Mouse (Mus musculus) hematopoietic stem cell, adult 5-6 weeks (primary cell): Measurements from ENCODE around the gene Cfap52. TPM values are rescaled to one million over a fixed set of nuclear protein-coding genes. Genes with fewer than 3 reads are reported as not detected.

Experiments used
- ATAC-seq, 2 experiments: fragments of 125-278 bp in 1 of 2; replicated peaks in 1 of 2; 2 replicates each; pipeline ENCODE4 v1.8.0; 2016 to 2017; ENCODE audit warnings: inconsistent platforms in 2 of 2, mild to moderate bottlenecking in 2 of 2, moderate number of reproducible peaks in 2 of 2, low read depth in 1 of 2, moderate TSS enrichment in 1 of 2; ENCODE audit not compliant: low FRiP score in 2 of 2, poor library complexity in 2 of 2, severe bottlenecking in 2 of 2, insufficient read depth in 1 of 2, low TSS enrichment in 1 of 2
- total RNA-seq: library from RNA; stranded (forward); fragments of 172-1452, 232-1000 nt; gene quantifications from 2 replicates; pipeline ENCODE4 v1.2.3, GENCODE M21; 2017

Cfap52 gene
- total RNA-seq, 1 experiment from 2014 or later: not detected

GRCm38 (mm10) chr11:67953604-67954003, 11.8 kb downstream of the Cfap52 start:
- ATAC-seq: no peak

- ATAC-seq: peak in 1 of 2 experiments; percentile 46; a peak in 2 of 4 replicates
Observed at GRCm38 (mm10) chr11:67949475-67949874, 16.0 kb downstream of the Cfap52 start.

DNA sequence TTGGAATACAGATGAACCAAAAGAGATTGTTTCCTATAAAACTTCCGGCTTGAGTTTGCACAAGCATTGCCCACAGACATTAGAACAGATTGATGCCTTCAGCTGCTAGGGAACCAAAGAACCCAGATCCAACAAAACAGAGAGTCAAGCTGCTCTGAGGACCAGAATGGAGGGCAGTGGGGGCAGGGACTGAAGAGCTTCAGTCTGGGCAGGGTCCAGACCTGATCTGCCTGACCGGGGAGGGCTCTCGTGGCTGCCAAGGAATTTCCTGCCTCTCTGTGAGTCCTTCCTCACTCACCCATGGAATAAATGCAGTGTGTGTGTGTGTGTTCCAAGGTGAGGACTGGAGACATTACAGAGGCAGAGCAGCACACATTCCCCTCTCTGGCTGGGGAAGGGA, 17.2 kb downstream of the Cfap52 start:
- ATAC-seq: no peak

DNA sequence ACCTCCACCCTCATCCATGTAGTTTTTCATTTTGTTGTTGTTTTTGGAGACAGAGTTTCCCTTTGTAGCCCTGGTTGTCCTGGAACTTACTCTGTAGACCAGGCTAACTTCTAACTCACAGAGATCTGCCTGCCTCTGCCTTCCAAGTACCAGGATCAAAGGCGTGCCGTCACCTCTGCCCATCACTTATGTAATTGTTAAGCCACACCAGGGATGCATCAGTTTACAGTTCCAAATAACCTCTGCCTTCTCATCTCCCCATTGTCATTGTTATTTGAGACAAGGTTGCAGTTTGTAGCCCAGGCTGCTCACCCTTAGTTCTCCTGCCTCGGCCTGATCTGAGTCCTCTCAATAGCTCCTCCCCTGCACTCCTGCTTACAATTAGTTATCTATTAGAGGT, 33.3 kb downstream of the Cfap52 start:
- ATAC-seq: no peak

DNA sequence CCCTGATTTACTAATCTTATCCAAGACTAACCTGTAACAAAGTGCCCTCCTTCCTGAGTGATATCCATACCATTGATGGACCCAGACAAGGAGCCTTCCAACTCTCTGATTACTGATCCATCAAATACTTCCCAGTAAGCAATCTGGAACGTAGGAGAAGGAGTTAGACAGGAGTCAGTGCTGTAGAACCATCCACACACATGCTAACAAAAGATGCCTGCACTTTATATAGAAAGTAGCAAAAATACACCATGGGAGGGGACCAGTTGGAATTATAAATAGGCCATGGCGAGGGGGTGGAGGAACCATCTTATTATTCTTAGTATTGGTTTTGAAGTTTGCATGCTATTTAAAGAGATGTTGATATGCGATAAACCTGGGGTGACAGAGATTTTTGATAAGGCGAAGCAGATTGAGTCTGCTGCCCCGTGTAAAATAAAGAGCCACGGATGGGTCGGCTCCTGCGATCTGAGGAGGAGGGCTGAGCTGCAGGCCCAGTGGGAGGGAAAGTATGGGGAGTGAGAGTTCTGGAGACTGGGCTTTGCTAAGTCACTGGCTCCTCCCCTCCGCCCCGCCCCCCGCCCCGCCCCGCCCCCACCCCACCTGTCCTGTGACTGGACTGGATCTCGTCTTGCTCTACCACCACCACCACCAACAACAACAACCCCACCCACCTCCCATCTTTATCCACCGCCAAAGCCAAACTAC, 38.9 kb downstream of the Cfap52 start:
- ATAC-seq: no peak

DNA sequence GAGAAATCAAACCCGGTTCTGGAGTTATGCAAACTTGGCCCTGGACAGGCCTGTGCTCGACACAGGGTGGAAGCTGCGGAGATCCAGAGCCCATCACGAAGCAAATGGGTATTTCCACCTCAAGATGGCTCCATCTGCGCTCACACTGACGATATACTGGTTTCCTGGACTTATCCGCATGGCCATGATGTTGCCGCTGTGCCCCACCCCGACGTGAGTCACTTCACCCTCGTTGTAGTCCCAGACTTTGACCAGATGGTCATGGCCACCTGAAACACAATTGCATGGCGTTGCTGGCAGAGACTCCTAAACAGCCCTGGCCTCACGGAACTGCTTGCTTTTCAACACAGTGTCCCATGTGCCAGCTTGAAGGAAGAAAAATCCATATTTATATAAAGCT, 40.5 kb downstream of the Cfap52 start:
- ATAC-seq: no peak

DNA sequence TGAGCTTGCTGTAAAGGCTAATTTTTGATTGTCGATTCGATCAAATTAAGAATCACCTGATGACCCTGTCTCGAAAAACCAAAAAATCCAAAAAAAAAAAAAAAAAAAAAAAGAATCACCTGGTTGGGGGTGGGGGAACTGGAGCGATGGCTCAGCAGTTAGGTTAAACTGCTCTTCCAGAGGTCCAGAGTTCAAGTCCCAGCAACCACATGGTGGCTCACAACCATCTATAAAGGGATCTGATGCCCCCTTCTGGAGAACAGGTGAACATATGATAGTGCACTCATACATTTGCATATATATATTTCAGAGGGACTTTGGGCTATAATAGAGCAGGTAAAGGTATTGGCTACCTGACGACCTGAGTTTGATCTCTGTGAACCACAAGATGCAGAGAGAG, 41.7 kb downstream of the Cfap52 start:
- no peak for ATAC-seq

DNA sequence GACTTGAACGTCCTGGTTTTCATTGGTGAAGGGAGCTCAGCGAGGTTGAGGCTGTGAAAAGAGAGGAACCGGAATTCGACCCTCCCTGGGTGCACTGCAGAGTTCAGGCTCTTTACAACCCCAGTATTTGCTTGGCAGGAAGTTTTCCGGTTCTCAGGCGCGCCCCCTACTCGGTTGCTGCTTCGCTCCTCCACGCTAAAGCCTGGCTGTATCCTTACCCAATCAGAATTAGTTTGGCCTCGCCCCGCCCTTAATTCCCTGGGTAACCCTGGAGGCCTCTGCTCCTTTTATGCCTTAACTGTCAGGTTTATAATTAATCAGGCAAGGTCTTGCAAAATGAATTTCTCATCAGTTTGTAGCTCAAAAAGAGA, 42.7 kb downstream of the Cfap52 start:
- peak; percentile 83 for ATAC-seq

DNA sequence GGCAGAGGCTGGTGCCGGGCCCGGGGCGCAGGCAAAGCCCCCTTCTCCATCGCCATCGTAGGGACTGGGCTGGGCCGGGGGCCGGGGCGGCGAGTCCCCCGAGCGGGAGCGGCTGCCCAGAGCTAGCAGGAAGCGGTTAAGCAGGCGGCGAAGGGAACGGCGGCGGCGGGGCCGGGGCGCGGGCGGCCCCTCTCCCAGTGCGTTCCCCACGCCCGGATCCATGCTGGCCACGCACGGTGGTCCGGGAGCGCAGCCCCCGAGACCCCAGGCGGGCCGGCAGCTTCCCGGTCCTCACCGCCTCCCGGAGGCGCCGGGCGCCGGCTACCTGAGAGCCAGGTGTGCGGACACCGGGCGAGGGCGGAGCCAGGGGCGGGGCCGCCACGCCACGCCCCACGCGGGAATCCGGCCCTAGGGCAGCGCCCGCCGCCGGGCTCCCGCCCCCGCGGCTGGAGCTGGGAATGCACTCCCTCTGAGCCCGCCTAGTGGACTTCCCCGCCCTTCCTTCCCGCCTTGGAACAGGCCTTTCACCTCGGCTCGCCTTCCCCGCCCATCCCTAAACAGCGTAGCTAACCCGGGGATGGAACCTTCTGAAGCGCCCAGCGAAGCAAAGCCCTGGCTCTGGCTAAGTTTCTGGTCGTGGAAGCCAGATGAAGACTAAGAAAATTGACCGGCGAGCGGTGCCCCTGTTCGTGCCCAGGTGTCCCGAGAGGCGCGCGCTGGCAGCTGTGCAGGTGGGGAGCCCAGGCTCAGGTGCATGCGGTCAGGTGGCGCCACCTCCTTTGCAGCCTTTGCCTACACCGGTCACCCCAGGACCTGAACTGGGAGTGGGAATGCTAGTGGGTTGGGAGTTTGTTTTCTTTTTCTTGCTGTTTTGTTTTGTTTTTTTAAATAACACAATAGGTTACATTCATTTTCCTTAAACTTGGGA, 43.4 kb downstream of the Cfap52 start, which contains the start of gene Usp43:
Usp43 (minus strand) TSS at position 327 of the 928 bp plus-strand sequence.
- no peak for ATAC-seq

- ATAC-seq: peak in 1 of 2 experiments; percentile 9; a peak in 1 of 4 replicates
Observed at GRCm38 (mm10) chr11:67921091-67921826, 44.2 kb downstream of the Cfap52 start.

DNA sequence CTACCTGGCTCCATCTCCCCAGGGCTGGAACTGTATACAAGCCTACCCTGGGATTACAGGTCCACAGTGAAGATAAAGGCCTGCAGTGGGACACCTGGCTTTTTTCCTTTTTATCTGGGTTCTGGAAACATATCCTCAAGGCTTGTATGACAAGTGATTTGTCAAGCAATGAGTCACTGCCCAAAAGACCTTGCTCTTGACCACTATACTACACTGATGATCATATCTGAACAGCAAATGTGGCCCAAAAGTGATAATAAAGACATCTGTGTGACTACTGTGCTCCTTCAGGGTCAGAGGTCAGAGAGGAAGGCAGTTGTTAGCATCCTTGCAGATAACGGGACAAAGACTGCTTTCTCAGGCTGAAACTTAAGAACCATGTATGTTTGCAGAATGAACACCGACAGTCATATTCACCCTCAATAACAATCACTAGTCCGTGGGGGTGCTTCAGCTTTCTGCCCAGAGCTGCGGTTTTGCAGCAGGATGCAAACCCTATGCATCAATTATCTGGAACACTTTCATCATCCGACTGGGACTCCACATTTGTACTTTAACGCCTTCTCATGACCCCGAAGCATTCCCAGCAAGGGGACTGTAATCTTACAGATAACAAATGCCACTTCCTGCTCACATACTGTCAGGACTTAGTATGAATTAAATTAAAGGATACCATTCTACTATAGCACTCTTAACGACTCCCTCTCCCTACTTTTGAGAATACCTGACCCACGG, 45.1 kb downstream of the Cfap52 start:
- ATAC-seq: no peak

DNA sequence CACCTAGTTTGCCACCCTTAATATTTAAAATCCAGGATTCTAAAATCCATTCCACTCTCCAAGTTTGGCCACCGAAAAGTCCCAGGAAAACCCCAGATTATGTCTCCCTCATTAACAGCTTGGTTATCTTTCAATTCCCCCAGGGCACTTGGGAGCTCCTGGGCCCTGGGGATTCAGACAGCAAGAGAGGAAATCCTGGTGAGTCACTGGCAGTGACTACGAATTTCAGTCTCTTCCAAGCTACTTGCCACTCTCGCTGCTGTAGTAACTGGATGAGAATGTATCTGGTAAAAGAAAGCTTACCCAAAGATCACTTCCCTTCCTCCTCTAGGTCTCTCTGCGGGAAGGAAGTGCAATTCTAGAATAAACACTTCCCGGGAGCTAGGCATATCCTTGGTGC, 45.9 kb downstream of the Cfap52 start:
- ATAC-seq: no peak

DNA sequence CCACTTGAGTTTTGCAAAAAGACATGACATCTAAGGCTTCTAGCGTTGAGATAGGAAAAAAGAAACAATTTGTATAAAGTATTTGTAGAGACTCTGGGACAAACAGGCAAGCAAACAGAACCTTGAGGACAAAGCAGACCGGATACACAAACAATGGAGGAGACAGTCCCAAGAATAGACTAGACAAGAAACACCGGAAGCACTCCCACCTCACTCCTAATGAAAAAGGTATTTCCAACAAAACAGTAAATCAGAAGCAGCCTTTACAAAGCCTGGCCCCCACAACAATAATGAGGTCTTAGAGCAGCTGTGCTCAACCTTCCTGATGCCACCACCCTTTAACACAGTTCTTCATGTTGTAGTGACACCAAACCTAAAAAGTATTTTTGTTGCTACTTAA, 48.3 kb downstream of the Cfap52 start:
- ATAC-seq: no peak

DNA sequence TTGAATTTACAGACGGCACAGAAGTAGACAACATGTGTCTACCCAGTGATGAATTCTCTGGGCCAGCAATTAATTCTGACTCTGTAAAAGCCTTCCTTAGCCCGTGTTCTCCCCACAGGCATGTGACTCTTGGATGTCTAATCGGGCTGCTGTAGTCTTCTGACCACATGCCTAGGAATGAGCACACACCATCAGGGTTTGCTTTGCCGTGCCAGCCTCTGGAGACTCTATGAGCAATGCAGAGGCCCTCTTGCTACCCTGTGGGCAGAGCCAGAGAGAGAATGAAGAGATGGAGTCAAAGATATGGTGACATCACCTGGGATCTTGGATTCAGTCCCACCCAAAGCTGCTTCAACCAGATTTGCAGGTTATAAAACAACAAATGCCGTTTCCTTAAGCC, 54.4 kb downstream of the Cfap52 start:
- ATAC-seq: no peak

GRCm38 (mm10) chr11:67903756-67904155, 61.7 kb downstream of the Cfap52 start:
- ATAC-seq: no peak

DNA sequence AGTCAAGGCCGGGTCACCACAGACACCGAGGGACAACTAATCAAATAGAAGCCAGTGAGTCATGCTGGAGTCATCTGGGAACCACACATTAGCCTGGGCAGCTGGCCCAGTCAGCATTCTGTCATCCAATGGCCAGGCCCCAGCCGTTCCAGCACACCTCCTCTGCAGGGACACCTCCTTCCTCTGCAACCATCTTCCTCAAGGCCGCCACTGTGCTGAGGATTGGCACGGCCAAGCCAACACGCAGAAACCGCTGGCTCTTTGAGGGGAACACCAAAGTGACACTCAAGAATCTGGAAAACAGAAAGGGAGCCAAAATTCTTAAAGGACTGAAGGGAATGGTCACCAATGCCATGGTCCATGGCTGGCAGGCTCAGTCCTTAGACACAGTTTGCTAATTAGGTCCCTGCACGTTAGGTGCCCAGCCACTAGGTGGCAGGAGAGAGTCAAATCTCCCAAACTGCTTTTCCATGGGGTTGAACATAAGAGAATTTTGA, 68.3 kb downstream of the Cfap52 start:
- no peak; a peak in 1 of 4 replicates for ATAC-seq

DNA sequence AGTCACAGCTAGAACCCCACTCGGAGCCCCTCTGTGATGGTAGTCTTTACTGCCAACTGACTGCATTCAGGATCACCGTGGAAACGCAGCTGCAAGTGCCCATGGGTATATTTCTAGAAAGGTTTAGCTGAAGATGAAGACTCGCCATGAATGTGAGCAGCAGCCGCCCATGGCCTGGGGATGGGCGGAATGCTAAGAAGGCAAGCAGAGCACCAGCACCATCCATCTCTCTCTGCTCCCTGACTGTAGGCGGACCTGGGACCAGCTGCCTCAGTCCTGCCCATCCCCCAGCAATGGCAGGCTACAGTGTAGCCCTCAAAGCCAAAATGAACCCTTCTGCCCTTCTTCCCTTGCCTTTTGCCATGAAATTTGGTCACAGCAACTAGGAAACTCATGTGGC, 69.8 kb downstream of the Cfap52 start:
- ATAC-seq: no peak
